Mouse (Mus musculus): ENCODE results near the gene 5730480H06Rik. TPM values are rescaled to one million over a fixed set of nuclear protein-coding genes. Genes with fewer than 3 reads are reported as not detected.

The 5730480H06Rik gene
- total RNA-seq (2021), result 18.4 and 19.2 TPM in 2 replicates
- long read RNA-seq, transcript 5730480H06Rik-201 (9 exons, 1,616 nt), result major isoform, 7 of 8 reads
- long read RNA-seq, partial matches to known transcripts, result 0 of 8 reads
- long read RNA-seq, other reads (novel, unspliced or antisense), result 0 of 8 reads

DNA sequence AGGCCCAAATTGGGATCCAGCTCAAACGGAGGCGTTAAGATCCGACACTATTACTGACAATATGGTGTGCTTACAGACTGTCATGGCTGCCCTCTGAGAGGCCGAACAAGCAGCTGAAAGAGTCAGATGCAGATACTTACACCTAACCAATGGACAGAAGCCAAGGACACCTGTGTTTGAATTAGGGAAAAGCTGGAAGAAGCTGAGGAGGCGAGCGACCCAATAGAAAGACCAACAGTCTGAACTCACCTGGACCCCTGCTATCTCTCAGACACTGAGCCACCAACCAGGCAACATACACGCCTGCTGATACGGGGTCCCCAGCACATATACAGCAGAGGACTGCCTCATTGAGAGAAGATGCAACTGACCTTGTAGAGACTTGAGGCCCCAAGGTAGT lies at the start of gene 5730480H06Rik:
Gene 5730480H06Rik (plus strand): TSS at position 301 of the 400 bp plus-strand sequence.
- DNase-seq, result no peak

- no peak for DNase-seq
Observed at GRCm38 (mm10) chr5:48301186-48301585, 26.6 kb upstream of the 5730480H06Rik start.

- DNase-seq, result no peak
Observed at GRCm38 (mm10) chr5:48315057-48315602, 12.6 kb upstream of the 5730480H06Rik start.

- no peak for DNase-seq
Observed at GRCm38 (mm10) chr5:48320597-48320996, 7.2 kb upstream of the 5730480H06Rik start.

- DNase-seq, result no peak
Observed at GRCm38 (mm10) chr5:48326221-48326620, 1.5 kb upstream of the 5730480H06Rik start.

DNA sequence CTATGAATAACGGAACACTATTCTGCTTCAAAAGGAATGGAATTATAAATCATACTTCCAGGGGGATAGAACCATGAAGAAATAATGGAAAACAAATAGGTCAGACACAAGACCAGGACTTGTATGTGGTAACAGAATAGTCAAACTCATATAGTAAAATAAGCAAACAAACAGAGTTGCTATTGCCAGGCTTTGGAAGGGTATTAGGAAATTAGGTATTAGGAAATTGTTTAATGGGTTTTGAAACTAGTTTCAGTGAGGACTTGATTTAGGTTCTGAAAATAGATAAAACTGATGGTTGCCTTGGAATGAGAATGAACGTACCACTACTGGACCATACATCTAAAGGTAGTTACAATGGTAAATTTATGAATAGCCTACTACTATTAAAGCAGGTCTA lies 2.0 kb downstream of the 5730480H06Rik start:
- DNase-seq, result no peak

GRCm38 (mm10) chr5:48330817-48331216 lies 3.1 kb downstream of the 5730480H06Rik start:
- DNase-seq, result no peak

GRCm38 (mm10) chr5:48331441-48331840 lies 3.7 kb downstream of the 5730480H06Rik start:
- peak; percentile 5 for DNase-seq

GRCm38 (mm10) chr5:48333407-48333806 lies 5.7 kb downstream of the 5730480H06Rik start:
- DNase-seq, result no peak

DNA sequence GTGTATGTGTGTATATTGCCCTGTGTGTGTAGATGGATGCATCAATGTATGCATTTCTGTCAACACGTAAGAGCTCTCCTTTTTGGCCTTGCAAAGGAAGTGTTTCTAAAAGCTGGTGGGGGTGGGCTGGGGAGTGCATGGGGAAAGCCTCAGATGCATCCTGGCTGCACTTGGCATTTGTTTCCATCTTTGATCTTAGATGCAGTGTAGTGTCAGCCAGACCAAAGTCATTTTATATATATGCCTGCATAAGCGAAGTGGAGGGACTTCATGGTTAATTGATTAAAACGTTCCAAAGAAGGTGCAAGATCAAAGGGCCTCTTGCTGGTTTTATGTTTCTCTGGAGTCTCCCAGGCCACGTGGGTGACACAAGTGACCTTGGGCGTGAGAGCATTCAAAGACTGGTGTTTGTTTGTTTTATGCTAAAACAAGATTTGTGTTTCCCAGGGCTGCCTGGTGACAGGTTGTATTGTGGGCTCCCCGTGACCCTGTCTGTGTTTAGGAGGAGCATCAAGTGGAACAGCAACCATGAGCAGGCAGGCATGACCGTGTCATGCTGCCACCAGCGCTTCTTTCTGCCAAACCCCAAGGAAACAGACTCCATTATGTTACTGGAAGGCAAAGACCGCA lies 6.2 kb downstream of the 5730480H06Rik start:
- DNase-seq, result peak; percentile 1

DNA sequence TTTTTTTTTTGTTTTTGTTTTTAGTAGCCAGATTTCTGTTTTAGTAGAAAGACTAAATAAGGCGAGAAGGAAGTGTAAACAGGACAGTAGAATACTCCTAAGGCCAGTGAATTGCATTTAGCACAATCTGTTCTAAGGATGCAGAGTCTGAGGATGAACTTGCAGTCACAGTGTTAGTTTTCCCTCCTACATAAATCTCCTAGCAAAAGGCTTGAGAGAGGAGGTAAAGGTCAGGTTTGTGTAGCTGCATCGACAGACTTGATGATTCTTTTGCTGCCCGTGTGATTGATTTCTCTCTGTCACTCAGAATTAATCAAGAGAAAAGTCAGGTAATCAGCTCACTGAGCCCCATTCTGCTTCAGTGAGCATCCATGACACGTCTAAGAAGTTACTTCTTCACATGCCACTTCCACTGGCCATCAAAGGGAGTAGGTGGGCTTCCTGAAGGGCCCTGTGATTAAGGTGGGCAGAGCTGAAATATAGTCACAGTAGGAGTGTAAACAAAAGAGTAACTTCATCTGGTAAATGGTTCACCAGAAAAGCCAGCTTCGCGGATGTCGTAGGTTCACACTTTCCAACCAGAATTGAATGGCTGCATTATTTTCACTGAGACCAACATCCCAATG lies 13.2 kb downstream of the 5730480H06Rik start:
- DNase-seq, result no peak

DNA sequence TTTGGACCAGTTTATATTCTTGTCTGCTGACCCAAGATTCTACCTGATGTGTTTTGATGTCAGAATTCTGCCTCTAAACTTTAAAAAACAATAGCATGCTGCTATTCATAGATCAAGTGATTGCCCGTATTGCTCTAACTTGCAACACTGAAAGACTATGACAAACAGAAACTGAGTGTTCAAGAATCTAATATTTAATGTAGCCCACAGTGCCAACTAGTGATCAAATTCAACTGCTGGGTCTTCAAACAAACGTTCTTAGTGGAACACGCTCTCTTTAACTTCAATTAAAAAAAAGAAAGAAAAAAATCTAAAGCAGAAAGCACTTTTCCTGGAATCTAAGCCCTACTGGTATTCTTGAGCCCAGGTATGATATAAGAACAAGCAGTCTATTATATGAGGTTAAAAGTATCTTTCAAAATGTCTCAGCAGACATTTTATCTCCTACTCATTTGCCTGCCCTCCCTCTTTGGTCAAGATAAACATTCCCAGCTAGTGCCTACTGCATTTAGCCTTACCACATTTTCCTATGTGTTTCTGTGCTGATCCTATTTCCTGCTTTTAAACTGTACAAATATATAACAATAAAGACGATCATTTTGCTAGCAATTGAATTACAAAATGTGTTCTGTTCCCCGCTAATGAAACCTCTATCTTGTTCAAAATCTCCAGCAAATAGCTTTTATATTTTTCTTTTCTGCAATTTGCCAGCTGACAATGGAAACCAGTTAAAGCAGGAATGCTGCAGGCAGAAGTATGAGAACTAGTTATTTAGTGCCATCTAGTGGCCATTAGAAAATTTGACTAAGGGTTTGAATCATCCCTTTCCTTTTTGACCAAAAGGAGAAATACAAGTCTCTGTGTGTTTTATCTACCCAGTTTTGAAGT lies 17.6 kb downstream of the 5730480H06Rik start:
- no peak for DNase-seq

GRCm38 (mm10) chr5:48345983-48346648 lies 18.4 kb downstream of the 5730480H06Rik start:
- DNase-seq, result no peak

DNA sequence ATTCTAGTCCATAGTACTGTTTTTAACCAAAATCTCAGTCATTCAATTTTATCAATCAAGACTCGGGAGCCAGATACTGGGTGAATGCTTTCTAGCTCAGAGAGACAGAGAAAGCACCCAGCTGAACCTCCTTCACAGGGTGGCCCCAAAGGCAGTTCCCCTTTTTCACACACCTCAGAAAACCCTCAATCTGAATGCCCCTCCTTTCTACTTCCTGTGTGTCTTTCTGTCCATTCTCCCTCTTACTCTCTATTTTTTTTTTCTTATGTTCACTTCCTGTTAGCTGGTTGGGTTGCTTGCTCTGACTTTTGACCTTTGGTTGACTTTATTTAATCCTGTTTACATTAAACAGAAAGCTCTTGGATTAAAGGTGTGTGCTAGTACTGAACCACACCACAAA lies 21.6 kb downstream of the 5730480H06Rik start:
- no peak for DNase-seq

GRCm38 (mm10) chr5:48371890-48372766 lies 44.4 kb downstream of the 5730480H06Rik start:
- DNase-seq, result peak; percentile 92

DNA sequence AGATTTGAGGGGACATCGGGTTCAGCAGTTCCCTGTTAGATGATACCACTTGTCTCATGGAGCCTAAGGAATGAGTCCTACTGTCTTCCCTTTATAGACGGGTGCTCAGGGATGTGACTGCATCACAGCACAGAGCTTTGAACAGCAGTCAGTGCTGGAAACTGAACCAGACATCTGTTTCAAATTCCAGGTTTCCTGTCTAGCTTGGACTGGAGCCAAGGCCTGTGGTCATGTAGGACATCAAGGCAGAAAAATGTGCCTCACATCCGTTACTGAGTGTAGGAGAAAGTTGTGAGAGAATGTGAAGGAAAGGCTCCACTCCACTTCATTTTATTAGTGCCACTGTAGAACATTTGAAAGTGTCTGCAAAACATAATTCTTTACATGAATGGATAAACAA lies 74.7 kb downstream of the 5730480H06Rik start:
- DNase-seq, result no peak

DNA sequence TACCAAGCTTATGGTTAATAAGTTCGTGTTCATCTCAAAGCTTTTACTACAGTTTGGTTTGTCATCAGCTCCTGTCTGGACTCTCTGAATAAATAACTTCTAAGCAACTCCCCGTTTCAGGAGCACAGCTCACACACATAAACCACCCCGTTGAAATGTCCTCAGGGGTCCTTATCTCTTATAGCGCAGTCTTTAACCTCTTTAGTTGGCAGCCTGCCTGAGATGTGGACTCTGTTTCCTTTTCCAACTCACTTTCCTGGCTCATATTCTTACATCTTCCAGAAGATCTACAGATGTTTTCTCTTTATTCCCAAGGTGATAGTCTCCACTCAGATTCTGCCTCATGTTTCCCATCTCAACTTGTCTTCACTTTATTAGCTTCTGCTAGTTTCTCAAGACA lies 80.5 kb downstream of the 5730480H06Rik start:
- DNase-seq, result no peak

DNA sequence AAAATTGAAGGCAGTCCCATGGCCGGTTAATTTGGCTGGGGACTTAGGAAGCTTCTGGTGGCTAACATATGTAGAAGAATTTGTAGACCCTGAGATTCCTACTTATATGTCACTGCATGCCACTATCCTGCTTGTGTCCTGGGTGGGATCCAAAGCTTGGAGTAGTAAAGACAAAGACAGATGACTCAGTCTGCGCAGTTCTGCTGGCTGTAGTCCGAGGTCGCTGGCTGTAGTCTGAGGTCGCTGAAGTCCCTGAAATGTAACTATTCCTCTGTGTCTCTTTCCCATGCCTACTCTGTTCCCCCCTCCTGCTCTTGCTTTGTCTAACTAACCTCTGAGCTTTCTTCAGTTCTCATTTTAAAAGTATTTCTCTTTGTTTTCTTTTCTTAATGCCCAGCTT lies 82.6 kb downstream of the 5730480H06Rik start:
- peak; percentile 66 for DNase-seq

GRCm38 (mm10) chr5:48411462-48411861 lies 83.7 kb downstream of the 5730480H06Rik start:
- no peak for DNase-seq

DNA sequence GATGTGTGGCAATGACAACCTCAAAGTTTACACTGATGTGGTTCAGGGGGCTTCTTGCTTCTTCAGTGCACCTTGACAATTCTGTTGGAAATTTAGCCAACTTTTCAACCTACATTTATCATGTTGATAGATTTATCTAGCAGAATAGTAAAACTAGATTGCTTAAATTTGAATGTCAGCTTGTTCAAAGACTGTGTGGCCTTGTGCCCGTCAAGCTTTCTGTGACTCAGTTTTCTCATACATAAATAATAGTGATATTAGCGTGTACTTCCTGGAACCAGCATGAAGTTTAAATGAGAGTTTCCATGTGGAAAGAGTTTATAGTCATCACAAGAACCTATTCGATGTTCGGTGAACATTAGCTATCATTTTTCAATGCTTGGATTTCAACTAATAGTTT lies 84.5 kb downstream of the 5730480H06Rik start:
- DNase-seq, result peak; percentile 5

DNA sequence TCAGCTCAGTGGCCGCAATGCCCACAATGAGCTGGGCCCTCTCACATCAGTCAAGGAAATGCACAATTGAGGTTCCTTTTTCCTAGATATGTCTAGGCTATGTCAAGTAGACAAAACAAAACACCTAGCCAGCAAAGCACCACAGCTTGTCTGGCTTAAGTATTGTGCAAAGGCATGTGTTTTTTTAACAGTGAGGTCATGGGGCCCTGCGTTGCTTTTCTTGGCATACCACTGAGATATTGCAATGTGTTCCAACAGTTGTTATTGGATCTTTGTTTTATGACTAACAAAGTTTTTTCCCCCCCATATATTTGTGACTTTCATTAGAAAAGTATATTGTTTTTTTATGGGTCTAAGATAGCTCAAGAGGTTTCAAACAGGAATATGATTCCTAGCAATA lies 92.0 kb downstream of the 5730480H06Rik start:
- DNase-seq, result no peak
